8 mouse cellular contexts compared by ENCODE assay signal in genomic region chr5:142819385-142820275, GRCm38 (mm10). TPM values are rescaled to one million over a fixed set of nuclear protein-coding genes. Genes with fewer than 3 reads are reported as not detected.
DNase-seq lines count a peak whose midpoint lies in the region; ATAC-seq and TF ChIP-seq lines count a peak whose summit lies in the region.

No protein-coding gene starts in this region.

- no peak for TF ChIP-seq EP300 in stomach, postnatal 0 days (optimal IDR thresholded peaks at IDR 0.05)

- WGBS in thymus, adult 2 months, result 2% methylated on average over 36 of the region's 36 CpGs
- WGBS in embryonic facial prominence, embryonic 10.5 days, result under 1% methylated on average over 36 of the region's 36 CpGs
- whole genome bisulfite sequencing in kidney, adult 2 months, result under 1% methylated on average over 36 of the region's 36 CpGs
- WGBS in limb, embryonic 12.5 days, result under 1% methylated on average over 36 of the region's 36 CpGs
- WGBS in midbrain, embryonic 15.5 days, result 1% methylated on average over 36 of the region's 36 CpGs
- under 1% methylated on average over 35 of the region's 36 CpGs for WGBS in stomach, postnatal 0 days

- peak; percentile 32; the same call in 1 of the 2 replicates for ATAC-seq in limb, embryonic 12.5 days (ENCODE audit: insufficient number of reproducible peaks, insufficient read depth, low FRiP score, low TSS enrichment, low read depth)
- peak; percentile 19 for ATAC-seq in midbrain, embryonic 15.5 days (replicated peaks)
- no peak for ATAC-seq in stomach, postnatal 0 days (ENCODE audit: low FRiP score, low TSS enrichment)

- peak overlapping the region; percentile 86 for H3K4me2 ChIP-seq in limb, embryonic 12.5 days
- H3K4me2 ChIP-seq in midbrain, embryonic 15.5 days, result peak overlapping the region; percentile 93
- H3K4me2 ChIP-seq in stomach, postnatal 0 days (replicated peaks; ENCODE audit: low read depth), result peak overlapping the region; percentile 93

- DNase-seq in thymus, adult 2 months, result no peak
- no peak for DNase-seq in thymus, postnatal 36 days
- peak; percentile 84 for DNase-seq in embryonic facial prominence, embryonic 10.5 days (ENCODE audit: low spot score)
- DNase-seq in heart, adult 8-10 months (ENCODE audit: low spot score), result peak; percentile 68
- peak; percentile 76 for DNase-seq in kidney, adult 2 months
- DNase-seq in stomach, postnatal 0 days (ENCODE audit: low spot score), result peak; percentile 71

- peak overlapping the region; percentile 59; the same call in 1 of the 2 replicates for H3K27ac ChIP-seq in thymus, adult 2 months (ENCODE audit: control insufficient read depth, insufficient read depth, low read length)
- peak overlapping the region; percentile 100 for H3K27ac ChIP-seq in embryonic facial prominence, embryonic 10.5 days (replicated peaks)
- peak overlapping the region; percentile 97 for H3K27ac ChIP-seq in kidney, adult 2 months (ENCODE audit: insufficient read depth, low read depth, low read length)
- peak overlapping the region; percentile 100 for H3K27ac ChIP-seq in limb, embryonic 12.5 days
- peak overlapping the region; percentile 99 for H3K27ac ChIP-seq in midbrain, embryonic 15.5 days
- peak overlapping the region; percentile 98 for H3K27ac ChIP-seq in stomach, postnatal 0 days (replicated peaks)

- TF ChIP-seq POLR2A in thymus, adult 2 months (IDR thresholded peaks at IDR 0.05; ENCODE audit: control insufficient read depth, extremely low read depth, insufficient read depth, low read length, poor library complexity), result no peak
- no peak for TF ChIP-seq POLR2A in kidney, adult 2 months (IDR thresholded peaks at IDR 0.05; ENCODE audit: low read depth, low read length)

- H3K9ac ChIP-seq in limb, embryonic 12.5 days (replicated peaks), result peak overlapping the region; percentile 99
- peak overlapping the region; percentile 86 for H3K9ac ChIP-seq in midbrain, embryonic 15.5 days
- H3K9ac ChIP-seq in stomach, postnatal 0 days (ENCODE audit: low read length), result peak overlapping the region; percentile 96

- peaks cover 18% of the 10 kb centered on the region for H3K4me1 ChIP-seq in thymus, adult 2 months (replicated peaks; ENCODE audit: control insufficient read depth, insufficient read depth, low read length)
- H3K4me1 ChIP-seq in embryonic facial prominence, embryonic 10.5 days, result peaks cover 29% of the 10 kb centered on the region
- peaks cover 10% of the 10 kb centered on the region for H3K4me1 ChIP-seq in kidney, adult 2 months (ENCODE audit: control insufficient read depth, insufficient read depth, low read length)
- peaks cover 12% of the 10 kb centered on the region for H3K4me1 ChIP-seq in limb, embryonic 12.5 days (replicated peaks)
- peaks cover 25% of the 10 kb centered on the region for H3K4me1 ChIP-seq in midbrain, embryonic 15.5 days
- H3K4me1 ChIP-seq in stomach, postnatal 0 days (replicated peaks; ENCODE audit: control insufficient read depth, insufficient read depth), result no peaks in the 10 kb centered on the region

- no peaks in the 10 kb centered on the region for H3K36me3 ChIP-seq in thymus, adult 2 months (ENCODE audit: control insufficient read depth, insufficient read depth, low read length)
- H3K36me3 ChIP-seq in embryonic facial prominence, embryonic 10.5 days (replicated peaks), result peaks cover 6% of the 10 kb centered on the region
- no peaks in the 10 kb centered on the region for H3K36me3 ChIP-seq in kidney, adult 2 months (ENCODE audit: control insufficient read depth, insufficient read depth, low read length)
- H3K36me3 ChIP-seq in limb, embryonic 12.5 days, result peaks cover 6% of the 10 kb centered on the region
- no peaks in the 10 kb centered on the region for H3K36me3 ChIP-seq in midbrain, embryonic 15.5 days (replicated peaks)
- no peaks in the 10 kb centered on the region for H3K36me3 ChIP-seq in stomach, postnatal 0 days (ENCODE audit: control insufficient read depth, insufficient read depth, low read length)

- H3K9me3 ChIP-seq in embryonic facial prominence, embryonic 10.5 days, result no peaks in the 10 kb centered on the region
- H3K9me3 ChIP-seq in limb, embryonic 12.5 days, result no peaks in the 10 kb centered on the region
- H3K9me3 ChIP-seq in midbrain, embryonic 15.5 days, result no peaks in the 10 kb centered on the region
- no peaks in the 10 kb centered on the region for H3K9me3 ChIP-seq in stomach, postnatal 0 days (ENCODE audit: control insufficient read depth, low read length)

- TF ChIP-seq CTCF in thymus, adult 2 months (IDR thresholded peaks at IDR 0.05; ENCODE audit: borderline replicate concordance, control insufficient read depth, extremely low read depth, insufficient read depth, low read length, poor library complexity), result no peak
- TF ChIP-seq CTCF in kidney, adult 2 months (conservative IDR thresholded peaks at IDR 0.05; ENCODE audit: insufficient read depth, insufficient read length, low read depth, low read length), result no peak
- TF ChIP-seq CTCF in stomach, postnatal 0 days (IDR thresholded peaks at IDR 0.05; ENCODE audit: low read depth), result no peak

- H3K4me3 ChIP-seq in thymus, adult 2 months (ENCODE audit: control insufficient read depth, insufficient read depth, low read length), result peak overlapping the region; percentile 36
- H3K4me3 ChIP-seq in embryonic facial prominence, embryonic 10.5 days, result peak overlapping the region; percentile 98
- peak overlapping the region; percentile 70 for H3K4me3 ChIP-seq in kidney, adult 2 months (ENCODE audit: insufficient read depth, low read depth, low read length)
- peak overlapping the region; percentile 100 for H3K4me3 ChIP-seq in limb, embryonic 12.5 days (replicated peaks)
- H3K4me3 ChIP-seq in midbrain, embryonic 15.5 days, result peak overlapping the region; percentile 77
- H3K4me3 ChIP-seq in stomach, postnatal 0 days (ENCODE audit: low read depth, low read length), result peak overlapping the region; percentile 61

- H3K27me3 ChIP-seq in thymus, adult 2 months (ENCODE audit: control insufficient read depth, insufficient read depth, low read length), result peaks cover 46% of the 10 kb centered on the region
- no peaks in the 10 kb centered on the region for H3K27me3 ChIP-seq in embryonic facial prominence, embryonic 10.5 days (replicated peaks; ENCODE audit: low read depth, poor library complexity, severe bottlenecking)
- no peaks in the 10 kb centered on the region for H3K27me3 ChIP-seq in kidney, adult 2 months (replicated peaks; ENCODE audit: control insufficient read depth, insufficient read depth, low read length)
- no peaks in the 10 kb centered on the region for H3K27me3 ChIP-seq in limb, embryonic 12.5 days
- H3K27me3 ChIP-seq in midbrain, embryonic 15.5 days (replicated peaks), result no peaks in the 10 kb centered on the region
- H3K27me3 ChIP-seq in stomach, postnatal 0 days (ENCODE audit: control insufficient read depth, insufficient read depth, low read length), result no peaks in the 10 kb centered on the region

RNA-seq across cellular contexts. Expression of gene Tnrc18, which starts 2.2 kb away (rescaled TPM):
- 48.6 and 56.9 TPM in 2 replicates for polyA plus RNA-seq in thymus, adult 2 months (2012; rRNA removed)
- polyA plus RNA-seq in embryonic facial prominence, embryonic 10.5 days (2016; fragmentation: Nextera tagmentation; extraction: Ambion mirVana), result 21.8 and 26.5 TPM in 2 replicates
- total RNA-seq in heart, adult 8-10 months (2022), result 10 to 100 TPM; 48.6 to 59.7 (median 55.0) TPM
- 32.1 and 40.8 TPM in 2 replicates for polyA plus RNA-seq in kidney, adult 2 months (2012; rRNA removed)
- 60.9 and 61.2 TPM in 2 replicates for polyA plus RNA-seq in limb, embryonic 12.5 days (2016; fragmentation: Nextera tagmentation; extraction: Ambion mirVana)
- 36.3 and 38.6 TPM in 2 replicates for polyA plus RNA-seq in midbrain, embryonic 15.5 days (2015; fragmentation: Nextera tagmentation; extraction: Ambion mirVana)
- 12.0 and 12.5 TPM in 2 replicates for polyA plus RNA-seq in stomach, postnatal 0 days (2015; fragmentation: Nextera tagmentation; extraction: Ambion mirVana)

Comparison
In these comparisons a context has a peak if more than half of its experiments do, and no peak if none do; other contexts are left out.
1. DNase-seq: peak in embryonic facial prominence, embryonic 10.5 days (single experiment), heart, adult 8-10 months (single experiment), kidney, adult 2 months (single experiment) and stomach, postnatal 0 days (single experiment); none in thymus, adult 2 months (single experiment) and thymus, postnatal 36 days (0 of 2).
2. H3K4me3 ChIP-seq: peak in every context shown above with its lines; median percentile 100 in limb, embryonic 12.5 days; 98 in embryonic facial prominence, embryonic 10.5 days; 77 in midbrain, embryonic 15.5 days; 70 in kidney, adult 2 months; 61 in stomach, postnatal 0 days; 36 in thymus, adult 2 months.
3. Peak in every context shown above with its lines, with median percentiles within 50 percentile points of each other: H3K27ac ChIP-seq, H3K4me2 ChIP-seq and H3K9ac ChIP-seq.